Mouse (Mus musculus) limb, embryonic 10.5 days (tissue): ENCODE results near the gene Sept6. TPM values are rescaled to one million over a fixed set of nuclear protein-coding genes. Genes with fewer than 3 reads are reported as not detected.

Source experiments
- DNase-seq: peaks from one replicate; pipeline ENCODE4 v3.0.0-alpha.2; 2017; ENCODE audit warnings: low spot score
- H3K27ac ChIP-seq: fragments of 300-500 bp; sonication (generic); 2 replicates; pipeline ENCODE4 v1.5.1; 2016; ENCODE audit warnings: mild to moderate bottlenecking
- H3K27me3 ChIP-seq: fragments of 300-500 bp; sonication (generic); 2 replicates; pipeline ENCODE4 v1.6.1; 2016; ENCODE audit warnings: low read depth, mild to moderate bottlenecking; ENCODE audit not compliant: poor library complexity, severe bottlenecking
- H3K36me3 ChIP-seq: fragments of 300-500 bp; sonication (generic); 2 replicates; pipeline ENCODE4 v1.6.1; 2016; ENCODE audit warnings: mild to moderate bottlenecking, moderate library complexity
- H3K4me1 ChIP-seq: fragments of 300-500 bp; sonication (generic); 2 replicates; pipeline ENCODE4 v1.6.1; 2016
- H3K4me3 ChIP-seq: fragments of 300-500 bp; sonication (generic); 2 replicates; pipeline ENCODE4 v1.5.1; 2016; ENCODE audit warnings: mild to moderate bottlenecking, moderate library complexity
- H3K9me3 ChIP-seq: fragments of 300-500 bp; sonication (generic); replicated peaks from 2 replicates; pipeline ENCODE4 v1.6.1; 2016; ENCODE audit warnings: mild to moderate bottlenecking
- WGBS: fragments of 180-500 bp; shearing (Covaris S2); methylation state at CpG from one replicate; pipeline ENCODE4 v1.1.7; 2016; 5-methylcytosine and 5-hydroxymethylcytosine counted together
- polyA plus RNA-seq: library from polyadenylated mRNA; unstranded; fragments of >200 nt; fragmentation: Nextera tagmentation; extraction: Ambion mirVana; gene quantifications from 2 replicates; pipeline ENCODE4 v1.2.1, GENCODE M21; 2016

The Sept6 gene
- 38.8 and 59.0 TPM in 2 replicates for polyA plus RNA-seq

- 93% methylated on average over 2 of the region's 2 CpGs for WGBS
- DNase-seq: no peak
- no peaks in the 10 kb centered on the region for H3K36me3 ChIP-seq
- H3K4me1 ChIP-seq: peaks cover 8% of the 10 kb centered on the region; the same call in 1 of the 2 replicates
- no peak within 1 kb of the TSS for H3K27ac ChIP-seq
- peaks cover 25% of the 10 kb centered on the region for H3K27me3 ChIP-seq
- H3K9me3 ChIP-seq: no peaks in the 10 kb centered on the region
- no peak within 1 kb of the TSS for H3K4me3 ChIP-seq
These were observed at the start of gene Sept6 for GRCm38 (mm10) chrX:36991694-36992093. TSS of gene Sept6 (minus strand) at chrX:36991794.

DNA sequence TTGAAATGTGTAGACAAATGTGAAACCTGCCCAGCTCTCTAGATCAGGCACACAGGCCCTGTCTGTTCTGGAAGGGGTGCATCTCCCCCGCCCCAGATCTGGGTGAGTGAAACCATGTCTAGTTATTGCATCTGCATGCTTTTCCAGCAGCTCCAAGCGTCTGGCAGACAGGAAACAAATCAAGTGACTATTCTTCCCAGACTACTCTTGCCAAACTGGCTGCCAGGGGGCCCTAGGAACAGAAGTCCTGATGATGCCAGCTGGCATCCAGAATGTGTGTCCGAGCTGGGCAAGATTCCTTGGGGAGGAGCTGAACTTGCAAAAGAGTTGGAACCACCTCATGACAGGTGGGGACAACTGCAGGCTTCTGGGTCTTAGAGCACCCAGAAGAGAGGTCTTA, 36.8 kb upstream of the Sept6 start:
- H3K27me3 ChIP-seq: no peaks in the 10 kb centered on the region
- H3K4me3 ChIP-seq: no peak overlapping the region
- DNase-seq: no peak
- no peaks in the 10 kb centered on the region for H3K4me1 ChIP-seq
- no peaks in the 10 kb centered on the region for H3K9me3 ChIP-seq
- no peaks in the 10 kb centered on the region for H3K36me3 ChIP-seq
- H3K27ac ChIP-seq: no peak overlapping the region
- WGBS: 63% methylated on average over 3 of the region's 3 CpGs

- H3K4me3 ChIP-seq: no peak overlapping the region
- DNase-seq: no peak
- H3K36me3 ChIP-seq: no peaks in the 10 kb centered on the region
- no peaks in the 10 kb centered on the region for H3K4me1 ChIP-seq
- H3K9me3 ChIP-seq: no peaks in the 10 kb centered on the region
- WGBS: 77% methylated on average over 10 of the region's 10 CpGs
- H3K27me3 ChIP-seq: no peaks in the 10 kb centered on the region
- no peak overlapping the region for H3K27ac ChIP-seq
These were observed 32.2 kb upstream of the Sept6 start for GRCm38 (mm10) chrX:37023652-37024309.

- WGBS: 11% methylated on average over 3 of the region's 3 CpGs
These were observed 31.1 kb upstream of the Sept6 start for GRCm38 (mm10) chrX:37022690-37023089.

DNA sequence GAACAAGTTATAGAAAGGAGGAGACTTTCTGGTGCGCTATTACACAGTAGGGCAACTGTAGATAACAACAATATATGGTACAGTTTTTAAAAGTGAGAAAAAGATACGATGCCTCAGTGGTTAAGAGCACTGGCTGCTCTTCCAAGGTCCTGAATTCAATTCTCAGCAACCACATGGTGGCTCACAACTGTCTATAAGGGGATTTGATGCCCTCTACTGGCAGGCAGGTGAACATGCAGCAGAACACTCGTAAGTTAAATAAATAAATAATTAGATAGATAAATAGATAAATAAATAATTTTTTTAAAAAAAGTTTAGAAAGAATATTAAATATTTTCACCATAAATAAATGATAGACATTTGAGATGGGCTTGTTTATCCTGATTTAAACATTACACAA, 27.5 kb upstream of the Sept6 start:
- Histone ChIP-seq H3K4me1 (no peaks in the 10 kb centered on the region), H3K36me3 (no peaks in the 10 kb centered on the region), H3K27ac (no peak overlapping the region), H3K4me3 (no peak overlapping the region), H3K27me3 (no peaks in the 10 kb centered on the region), H3K9me3 (no peaks in the 10 kb centered on the region)
- 65% methylated on average over 3 of the region's 3 CpGs for WGBS
- DNase-seq: no peak

More at GRCm38 (mm10) chrX:37022690-37023089, 31.1 kb upstream of the Sept6 start:
- Histone ChIP-seq H3K36me3 (no peaks in the 10 kb centered on the region), H3K4me1 (no peaks in the 10 kb centered on the region), H3K4me3 (no peak overlapping the region), H3K9me3 (no peaks in the 10 kb centered on the region), H3K27ac (no peak overlapping the region), H3K27me3 (no peaks in the 10 kb centered on the region)
- peak; percentile 69 for DNase-seq

- H3K4me1 ChIP-seq: no peaks in the 10 kb centered on the region
- no peak overlapping the region for H3K27ac ChIP-seq
- no peaks in the 10 kb centered on the region for H3K27me3 ChIP-seq
- no peaks in the 10 kb centered on the region for H3K9me3 ChIP-seq
- no peak overlapping the region for H3K4me3 ChIP-seq
- DNase-seq: no peak
- no peaks in the 10 kb centered on the region for H3K36me3 ChIP-seq
- WGBS: 93% methylated on average over 9 of the region's 9 CpGs
These were observed 26.6 kb upstream of the Sept6 start for GRCm38 (mm10) chrX:37018150-37018654.

- DNase-seq: no peak
- WGBS: 89% methylated on average over 5 of the region's 5 CpGs
- H3K4me3 ChIP-seq: no peak overlapping the region
- H3K36me3 ChIP-seq: no peaks in the 10 kb centered on the region
- no peaks in the 10 kb centered on the region for H3K9me3 ChIP-seq
- H3K27me3 ChIP-seq: no peaks in the 10 kb centered on the region
- H3K4me1 ChIP-seq: no peaks in the 10 kb centered on the region
- no peak overlapping the region for H3K27ac ChIP-seq
These were observed 22.3 kb upstream of the Sept6 start for GRCm38 (mm10) chrX:37013870-37014269.

DNA sequence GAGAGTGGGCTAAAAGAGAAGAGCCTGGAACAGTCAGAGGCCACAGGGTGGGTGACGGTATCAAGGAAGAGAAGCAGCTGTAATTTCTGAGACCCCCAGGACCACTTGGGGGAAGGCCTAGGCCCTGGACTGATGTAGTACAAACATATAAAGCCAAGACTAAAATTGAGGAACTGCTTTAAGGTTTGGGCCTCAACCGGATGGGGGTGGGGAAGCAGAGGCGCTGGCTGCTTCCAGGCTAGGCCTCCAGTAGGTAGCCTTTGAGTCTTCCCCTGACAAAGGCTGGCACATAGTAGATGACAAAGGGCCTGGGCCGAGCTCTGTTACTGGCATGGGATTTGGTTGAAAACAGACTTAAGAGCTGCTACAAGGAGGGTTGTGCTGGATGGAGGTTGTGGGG, 555 bp downstream of the Sept6 start:
- no peak overlapping the region for H3K4me3 ChIP-seq
- WGBS: 87% methylated on average over 4 of the region's 4 CpGs
- H3K27ac ChIP-seq: no peak overlapping the region
- H3K36me3 ChIP-seq: no peaks in the 10 kb centered on the region
- H3K4me1 ChIP-seq: peaks cover 8% of the 10 kb centered on the region
- DNase-seq: no peak
- H3K27me3 ChIP-seq: peaks cover 25% of the 10 kb centered on the region
- no peaks in the 10 kb centered on the region for H3K9me3 ChIP-seq

DNA sequence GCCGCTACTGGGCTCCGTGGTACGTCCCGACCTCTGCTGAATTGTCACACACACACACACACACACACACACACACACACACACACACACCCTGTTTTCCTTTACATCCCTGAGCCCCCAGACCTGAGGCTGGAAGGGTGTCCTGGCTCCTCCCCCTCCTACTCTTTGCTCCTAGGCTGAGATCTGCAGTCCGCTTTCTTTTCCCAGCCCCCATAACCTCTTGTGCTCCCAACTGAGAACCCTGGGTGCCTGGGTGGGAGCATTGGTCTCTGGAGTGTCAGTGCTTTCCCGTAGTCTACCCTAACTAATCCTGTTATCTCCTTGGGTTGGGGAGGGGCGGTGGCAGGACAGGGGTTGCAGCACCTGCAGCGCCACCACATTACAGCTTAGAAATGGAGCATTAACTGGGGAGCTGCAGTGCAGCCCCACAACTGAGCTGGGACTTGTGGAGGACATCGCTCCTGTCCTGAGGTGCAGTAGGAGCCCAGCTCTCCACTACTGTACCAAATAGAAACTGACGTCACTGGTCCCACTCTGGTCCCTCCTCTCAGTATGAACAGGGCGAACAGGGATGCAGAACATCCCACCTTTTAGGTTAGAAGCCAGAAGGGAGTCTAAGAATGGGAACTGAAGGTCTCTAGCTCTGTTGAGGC, 1.7 kb downstream of the Sept6 start:
- Histone ChIP-seq H3K9me3 (no peaks in the 10 kb centered on the region), H3K27me3 (peaks cover 25% of the 10 kb centered on the region), H3K36me3 (no peaks in the 10 kb centered on the region), H3K4me3 (peak overlapping the region; percentile 68), H3K27ac (peak overlapping the region; percentile 87; the same call in 1 of the 2 replicates), H3K4me1 (peaks cover 14% of the 10 kb centered on the region)
- DNase-seq: no peak
- WGBS: 15% methylated on average over 8 of the region's 11 CpGs

GRCm38 (mm10) chrX:36989234-36989751, 2.3 kb downstream of the Sept6 start:
- H3K4me3 ChIP-seq: peak overlapping the region; percentile 68
- peak; percentile 76 for DNase-seq
- no peaks in the 10 kb centered on the region for H3K36me3 ChIP-seq
- peak overlapping the region; percentile 87 for H3K27ac ChIP-seq
- peaks cover 25% of the 10 kb centered on the region for H3K27me3 ChIP-seq
- 7% methylated on average over 25 of the region's 29 CpGs for WGBS
- H3K9me3 ChIP-seq: no peaks in the 10 kb centered on the region
- H3K4me1 ChIP-seq: peaks cover 20% of the 10 kb centered on the region

DNA sequence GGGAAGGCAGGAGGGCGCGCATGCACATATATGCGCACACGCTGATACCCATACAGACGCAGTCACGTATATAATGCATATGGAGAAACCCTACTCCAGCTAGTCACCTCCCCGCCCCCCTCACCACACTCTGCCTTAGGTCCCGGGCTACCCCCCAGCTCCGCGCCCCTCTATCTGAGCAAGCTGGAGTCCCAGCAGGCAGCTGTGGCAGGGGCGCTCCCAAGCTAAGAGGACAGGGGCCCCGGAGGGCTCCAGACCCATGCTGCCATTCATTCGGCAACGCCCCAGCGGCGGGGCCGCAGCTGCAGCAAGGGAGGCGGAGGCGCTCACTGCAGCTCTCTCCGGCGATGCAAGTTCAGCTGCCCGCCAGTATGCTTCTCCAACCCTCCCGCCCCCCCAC, 2.8 kb downstream of the Sept6 start:
- peaks cover 25% of the 10 kb centered on the region for H3K4me1 ChIP-seq
- 7% methylated on average over 22 of the region's 23 CpGs for WGBS
- no peaks in the 10 kb centered on the region for H3K9me3 ChIP-seq
- peak overlapping the region; percentile 87 for H3K27ac ChIP-seq
- H3K36me3 ChIP-seq: no peaks in the 10 kb centered on the region
- peak overlapping the region; percentile 68 for H3K4me3 ChIP-seq
- H3K27me3 ChIP-seq: peaks cover 25% of the 10 kb centered on the region
- peak; percentile 52 for DNase-seq

DNA sequence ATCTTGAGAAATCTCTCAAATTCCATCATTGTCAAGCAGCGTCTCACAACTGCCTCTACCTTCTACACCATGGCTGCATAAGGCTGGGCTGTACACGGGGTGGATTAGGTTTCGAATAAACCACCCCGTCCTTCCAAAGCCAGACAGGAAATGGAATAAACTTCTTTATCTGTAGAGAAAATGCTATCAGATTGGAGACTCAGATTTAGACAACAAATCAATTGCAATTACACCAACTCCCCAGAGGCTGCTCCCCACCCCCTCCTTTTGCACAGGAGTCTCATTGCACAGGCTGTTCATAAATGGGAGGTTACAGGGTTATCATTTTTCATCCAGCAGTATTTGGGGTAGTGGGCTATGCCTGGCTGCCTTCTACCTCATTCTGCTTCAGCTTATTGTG, 3.7 kb downstream of the Sept6 start:
- peaks cover 33% of the 10 kb centered on the region for H3K4me1 ChIP-seq
- H3K27ac ChIP-seq: no peak overlapping the region
- peaks cover 25% of the 10 kb centered on the region for H3K27me3 ChIP-seq
- peak overlapping the region; percentile 68 for H3K4me3 ChIP-seq
- no peaks in the 10 kb centered on the region for H3K9me3 ChIP-seq
- no peak for DNase-seq
- H3K36me3 ChIP-seq: no peaks in the 10 kb centered on the region
- 65% methylated on average over 4 of the region's 4 CpGs for WGBS

- no peak for DNase-seq
- H3K4me3 ChIP-seq: no peak overlapping the region
- H3K27ac ChIP-seq: no peak overlapping the region
- H3K4me1 ChIP-seq: peaks cover 40% of the 10 kb centered on the region
- H3K9me3 ChIP-seq: no peaks in the 10 kb centered on the region
- peaks cover 14% of the 10 kb centered on the region for H3K27me3 ChIP-seq
- no peaks in the 10 kb centered on the region for H3K36me3 ChIP-seq
- 68% methylated on average over 3 of the region's 3 CpGs for WGBS
These were observed 6.6 kb downstream of the Sept6 start for GRCm38 (mm10) chrX:36985041-36985440.
